Mouse (Mus musculus): Measurements from ENCODE around the gene Ggcx. TPM values are rescaled to one million over a fixed set of nuclear protein-coding genes. Genes with fewer than 3 reads are reported as not detected.
A peak's percentile ranks its signal among the peaks of the same experiment; 100 is the strongest.
"Not testable (repeated sequence)": the region's sequence is repeated elsewhere in the genome, so short reads cannot be mapped to it uniquely, and the experiment has no call there.

Ggcx gene
- total RNA-seq, 2 experiments from 2014 or later, result 20.3 to 20.5 TPM

- peak; percentile 82 to 85 for DNase-seq (ENCODE audit: low spot score in 2 of 2)
Observed at GRCm38 (mm10) chr6:72428036-72428435, 13.9 kb downstream of the Ggcx start.

GRCm38 (mm10) chr6:72429061-72429842 is 15.1 kb downstream of the Ggcx start:
- no peak for DNase-seq (ENCODE audit: low spot score in 2 of 2)

GRCm38 (mm10) chr6:72430989-72431921 is 17.1 kb downstream of the Ggcx start:
- no peak for DNase-seq (ENCODE audit: low spot score in 2 of 2)

- no peak for DNase-seq (ENCODE audit: low spot score in 2 of 2)
Observed at GRCm38 (mm10) chr6:72432153-72432552, 18.0 kb downstream of the Ggcx start.

- DNase-seq (ENCODE audit: low spot score in 2 of 2), result no peak
Observed at GRCm38 (mm10) chr6:72438226-72438625, 24.1 kb downstream of the Ggcx start.

GRCm38 (mm10) chr6:72438862-72439354 is 24.8 kb downstream of the Ggcx start:
- DNase-seq (ENCODE audit: low spot score in 2 of 2), result peak; percentile 90 to 93

- DNase-seq (ENCODE audit: low spot score in 2 of 2), result peak; percentile 96 to 98
Observed at GRCm38 (mm10) chr6:72439355-72440185, 25.5 kb downstream of the Ggcx start, which contains the start of gene Mat2a. TSS of gene Mat2a (minus strand) at chr6:72439558.

- peak; percentile 43 to 55 for DNase-seq (ENCODE audit: low spot score in 2 of 2)
Observed at GRCm38 (mm10) chr6:72440186-72440990, 26.3 kb downstream of the Ggcx start.

- DNase-seq (ENCODE audit: low spot score in 2 of 2), result no peak
Observed at GRCm38 (mm10) chr6:72442921-72443604, 29.0 kb downstream of the Ggcx start.

GRCm38 (mm10) chr6:72445011-72445410 is 30.9 kb downstream of the Ggcx start:
- no peak for DNase-seq (ENCODE audit: low spot score in 2 of 2)

GRCm38 (mm10) chr6:72447487-72447886 is 33.4 kb downstream of the Ggcx start:
- no peak for DNase-seq (ENCODE audit: low spot score in 2 of 2)

GRCm38 (mm10) chr6:72451778-72452177 is 37.7 kb downstream of the Ggcx start:
- not testable (repeated sequence) for DNase-seq (ENCODE audit: low spot score in 2 of 2)

GRCm38 (mm10) chr6:72452329-72452728 is 38.2 kb downstream of the Ggcx start:
- no peak for DNase-seq (ENCODE audit: low spot score in 2 of 2)

GRCm38 (mm10) chr6:72453578-72453977 is 39.5 kb downstream of the Ggcx start:
- no peak for DNase-seq (ENCODE audit: low spot score in 2 of 2)

GRCm38 (mm10) chr6:72454072-72454746 is 40.1 kb downstream of the Ggcx start:
- peak in 1 of 2 experiments; percentile 28 for DNase-seq (ENCODE audit: low spot score in 2 of 2)

GRCm38 (mm10) chr6:72454833-72455373 is 40.8 kb downstream of the Ggcx start:
- DNase-seq (ENCODE audit: low spot score in 2 of 2), result peak; percentile 52 to 60

GRCm38 (mm10) chr6:72456567-72456966 is 42.5 kb downstream of the Ggcx start:
- no peak for DNase-seq (ENCODE audit: low spot score in 2 of 2)

GRCm38 (mm10) chr6:72458418-72458817 is 44.3 kb downstream of the Ggcx start:
- DNase-seq (ENCODE audit: low spot score in 2 of 2), result no peak

Measured in layer of hippocampus, postnatal 10 days (tissue).